Mouse (Mus musculus) megakaryocyte-erythroid progenitor cell, adult 5-6 weeks (primary cell): ENCODE results near the gene Fezf2. TPM values are rescaled to one million over a fixed set of nuclear protein-coding genes. Genes with fewer than 3 reads are reported as not detected.

Experiments used
- total RNA-seq, 2 experiments: library from RNA; stranded (forward) in 1 of 2; stranded (reverse) in 1 of 2; fragments of 200-1000, 215-1000 nt in 1 of 2; fragments of >200 nt in 1 of 2; fragmentation: Nextera tagmentation in 1 of 2; gene quantifications; 2 replicates each; pipeline ENCODE4 v1.2.3; 2014 to 2017

The Fezf2 gene
- total RNA-seq, 2 experiments from 2014 or later = not detected

Other genes with a start within 250 kb of the Fezf2 start
- not detected in 2 replicates for gene Gm49355, start 64.2 kb downstream of the Fezf2 start, total RNA-seq (2014; fragmentation: Nextera tagmentation)
- gene Gm49355, start 64.2 kb downstream of the Fezf2 start, total RNA-seq (2017) = not detected in 2 replicates
- 32.7 and 38.7 TPM in 2 replicates for gene 3830406C13Rik, start 64.0 kb downstream of the Fezf2 start, total RNA-seq (2014; fragmentation: Nextera tagmentation)
- 26.8 and 43.5 TPM in 2 replicates for gene 3830406C13Rik, start 64.0 kb downstream of the Fezf2 start, total RNA-seq (2017)